Comparison of ENCODE assay signal across 15 mouse cellular contexts in genomic region chr7:3128564-3128963, GRCm38 (mm10). TPM values are rescaled to one million over a fixed set of nuclear protein-coding genes. Genes with fewer than 3 reads are reported as not detected.
A peak's percentile ranks its signal among the peaks of the same experiment; 100 is the strongest.
DNase-seq lines count a peak whose midpoint lies in the region; TF ChIP-seq lines count a peak whose summit lies in the region.
"Not testable (repeated sequence)": the region's sequence is repeated elsewhere in the genome, so short reads cannot be mapped to it uniquely, and the experiment has no call there.
"Had no signal": no experiment of that assay in that cellular context is flagged by ENCODE, and none has a peak within 500 bp of the region (broad histone marks: within the 10 kb centered on the region; RNA-seq: fewer than 3 reads in every experiment).

No protein-coding gene starts in this region.

- not testable (repeated sequence) for TF ChIP-seq RAD21 in CH12.LX (IDR thresholded peaks at IDR 0.05; ENCODE audit: low read depth, low read length)

- TF ChIP-seq POLR2A in CH12.LX (IDR thresholded peaks at IDR 0.05; ENCODE audit: low read depth, low read length); testis, adult 2 months (IDR thresholded peaks at IDR 0.05; ENCODE audit: control insufficient read depth, low read depth, low read length): not testable (repeated sequence)

- not testable (repeated sequence) for TF ChIP-seq CTCF in CH12.LX (conservative IDR thresholded peaks at IDR 0.05 in 1 of 2, IDR thresholded peaks at IDR 0.05 in 1 of 2; ENCODE audit: low read depth in 2 of 2, low read length in 2 of 2); testis, adult 2 months (IDR thresholded peaks at IDR 0.05; ENCODE audit: control insufficient read depth, insufficient read depth, insufficient replicate concordance, low read depth, low read length)

- H3K79me2 ChIP-seq in CH12.LX (replicated peaks; ENCODE audit: control insufficient read depth, extremely low read depth, insufficient read depth, poor library complexity, severe bottlenecking), result not testable (repeated sequence)

- not testable (repeated sequence) for H3K4me1 ChIP-seq in CH12.LX (ENCODE audit: control insufficient read depth in 1 of 2, insufficient read depth in 2 of 2); testis, adult 2 months (ENCODE audit: control insufficient read depth, insufficient read depth, low read length)

- H3K4me2 ChIP-seq in CH12.LX (ENCODE audit: insufficient read depth, low read depth, poor library complexity, severe bottlenecking), result not testable (repeated sequence)

- not testable (repeated sequence) for H3K9ac ChIP-seq in CH12.LX (ENCODE audit: insufficient read depth, low read depth)

- H3K27ac ChIP-seq in CH12.LX (ENCODE audit: insufficient read depth, low read depth); testis, adult 2 months (ENCODE audit: control insufficient read depth, insufficient read depth, low read depth, low read length): not testable (repeated sequence)

- dilution Hi-C loops in CH12.LX (cut with MboI; ENCODE audit: extremely low pct_ligation_motif_present, extremely low pct_unique_long_range_greater_than_20kb, low sequenced_read_pairs), result not testable (repeated sequence)

- H3K4me3 ChIP-seq in CH12.LX (replicated peaks in 1 of 3; ENCODE audit: low read depth in 2 of 3, low read length in 2 of 3, poor library complexity in 1 of 3), result not testable (repeated sequence)
- peak overlapping the region; percentile 40; the same call in 1 of the 2 replicates for H3K4me3 ChIP-seq in testis, adult 2 months (ENCODE audit: control insufficient read depth, low read depth, low read length)

- in situ Hi-C loops in CH12.LX (cut with MboI; ENCODE audit: low pct_ligation_motif_present, low pct_unique_long_range_greater_than_20kb, low sequenced_read_pairs), result not testable (repeated sequence)

- H3K36me3 ChIP-seq in CH12.LX (replicated peaks in 1 of 2; ENCODE audit: control insufficient read depth in 1 of 2, insufficient read depth in 1 of 2, low read length in 1 of 2); testis, adult 2 months (ENCODE audit: control insufficient read depth, insufficient read depth, low read length): not testable (repeated sequence)

- DNase-seq in CH12.LX (ENCODE audit: extremely low read depth), result peak; percentile 21

- H3K27me3 ChIP-seq in CH12.LX (replicated peaks); testis, adult 2 months (ENCODE audit: control insufficient read depth, insufficient read depth, low read length): not testable (repeated sequence)

- TF ChIP-seq EP300 in CH12.LX (IDR thresholded peaks at IDR 0.05; ENCODE audit: low read length), result peak; percentile 65

- H3K9me3 ChIP-seq in CH12.LX (replicated peaks; ENCODE audit: low read length), result not testable (repeated sequence)

TF ChIP-seq in CH12.LX, 34 proteins besides CTCF, POLR2A, EP300 and RAD21:
- peak; percentile 85 for TF ChIP-seq JUN (IDR thresholded peaks at IDR 0.05; ENCODE audit: insufficient read depth, low read depth, low read length)
- peak; percentile 80 for TF ChIP-seq JUND (conservative IDR thresholded peaks at IDR 0.05; ENCODE audit: low read depth, low read length)
- 0 out of 2 replicates have a peak, but pooled peaks have one; percentile 10 for TF ChIP-seq BHLHE40 (IDR thresholded peaks at IDR 0.05; ENCODE audit: low read depth, low read length)
- TF ChIP-seq IRF4 (IDR thresholded peaks at IDR 0.05; ENCODE audit: low read depth, low read length), result peak; percentile 73

RNA-seq across cellular contexts. Expression of gene AU018091, which starts 40.4 kb away (rescaled TPM):
- total RNA-seq in CH12.LX (2012; rRNA removed), result 0.04 and 0.08 TPM in 2 replicates
- not detected in 2 replicates for total RNA-seq in CH12.LX (2014; rRNA removed)
- polyA plus RNA-seq in CH12.LX (2012; ENCODE audit: insufficient read length, low read depth), result not detected in 2 replicates
- 2.7 and 3.2 TPM in 2 replicates for polyA plus RNA-seq in testis, adult 2 months (2012; rRNA removed)
- total RNA-seq: adrenal gland, adult 18-20 months; adrenal gland, adult 2 months; adrenal gland, adult 8-10 months; adrenal gland, postnatal 10 days; adrenal gland, postnatal 14 days; adrenal gland, postnatal 25 days; adrenal gland, postnatal 36 days; adrenal gland, postnatal 4 days; MEL had no signal
- polyA plus RNA-seq: activated CD4-positive, CD25-positive, alpha-beta regulatory T cell, adult 4 months; adrenal gland, adult 2 months; CD4-positive, CD25-positive, alpha-beta regulatory T cell, adult 4 months; cerebellum, adult 2 months; G1E had no signal
